Mouse (Mus musculus) midbrain, embryonic 10.5 days (tissue): Measurements from ENCODE around the gene Irf2bpl. TPM values are rescaled to one million over a fixed set of nuclear protein-coding genes. Genes with fewer than 3 reads are reported as not detected.

Experiments
- DNase-seq: peaks from one replicate; pipeline ENCODE4 v3.0.0-alpha.2; 2017; ENCODE audit warnings: low spot score
- H3K27ac ChIP-seq: fragments of 300-500 bp; sonication (generic); replicated peaks from 2 replicates; pipeline ENCODE4 v1.5.1; 2016; ENCODE audit warnings: mild to moderate bottlenecking
- H3K27me3 ChIP-seq: fragments of 300-500 bp; sonication (generic); 2 replicates; pipeline ENCODE4 v1.6.1; 2016; ENCODE audit warnings: low read depth, mild to moderate bottlenecking; ENCODE audit not compliant: poor library complexity, severe bottlenecking
- H3K36me3 ChIP-seq: fragments of 300-500 bp; sonication (generic); 2 replicates; pipeline ENCODE4 v1.6.1; 2016; ENCODE audit warnings: mild to moderate bottlenecking, moderate library complexity
- H3K4me1 ChIP-seq: fragments of 300-500 bp; sonication (generic); 2 replicates; pipeline ENCODE4 v1.6.1; 2016
- H3K4me3 ChIP-seq: fragments of 300-500 bp; sonication (generic); 2 replicates; pipeline ENCODE4 v1.5.1; 2016; ENCODE audit warnings: mild to moderate bottlenecking, moderate library complexity
- H3K9me3 ChIP-seq: fragments of 300-500 bp; sonication (generic); replicated peaks from 2 replicates; pipeline ENCODE4 v1.6.1; 2016; ENCODE audit warnings: mild to moderate bottlenecking
- WGBS: fragments of 180-500 bp; shearing (Covaris S2); methylation state at CpG from one replicate; pipeline ENCODE4 v1.1.7; 2016; 5-methylcytosine and 5-hydroxymethylcytosine counted together
- polyA plus RNA-seq: library from polyadenylated mRNA; unstranded; fragments of >200 nt; fragmentation: Nextera tagmentation; extraction: Ambion mirVana; gene quantifications from 2 replicates; pipeline ENCODE4 v1.2.1, GENCODE M21; 2016

Irf2bpl gene
- polyA plus RNA-seq, 1 experiment from 2014 or later, result 28.6 TPM

- 80% methylated on average over 6 of the region's 6 CpGs for WGBS
- peak overlapping the region; percentile 71 for H3K27ac ChIP-seq
- no peak overlapping the region for H3K4me3 ChIP-seq
- H3K9me3 ChIP-seq, result no peaks in the 10 kb centered on the region
- no peaks in the 10 kb centered on the region for H3K36me3 ChIP-seq
- no peaks in the 10 kb centered on the region for H3K27me3 ChIP-seq
- DNase-seq, result no peak
- H3K4me1 ChIP-seq, result peaks cover 38% of the 10 kb centered on the region
Observed at GRCm38 (mm10) chr12:86858983-86859872, 25.4 kb downstream of the Irf2bpl start.

- Histone ChIP-seq H3K4me3 (no peak overlapping the region), H3K4me1 (peaks cover 38% of the 10 kb centered on the region), H3K27me3 (no peaks in the 10 kb centered on the region), H3K36me3 (no peaks in the 10 kb centered on the region), H3K27ac (no peak overlapping the region; the same call in 1 of the 2 replicates), H3K9me3 (no peaks in the 10 kb centered on the region)
- 94% methylated on average over 4 of the region's 4 CpGs for WGBS
- DNase-seq, result no peak
Observed at GRCm38 (mm10) chr12:86858498-86858897, 26.1 kb downstream of the Irf2bpl start.

DNA sequence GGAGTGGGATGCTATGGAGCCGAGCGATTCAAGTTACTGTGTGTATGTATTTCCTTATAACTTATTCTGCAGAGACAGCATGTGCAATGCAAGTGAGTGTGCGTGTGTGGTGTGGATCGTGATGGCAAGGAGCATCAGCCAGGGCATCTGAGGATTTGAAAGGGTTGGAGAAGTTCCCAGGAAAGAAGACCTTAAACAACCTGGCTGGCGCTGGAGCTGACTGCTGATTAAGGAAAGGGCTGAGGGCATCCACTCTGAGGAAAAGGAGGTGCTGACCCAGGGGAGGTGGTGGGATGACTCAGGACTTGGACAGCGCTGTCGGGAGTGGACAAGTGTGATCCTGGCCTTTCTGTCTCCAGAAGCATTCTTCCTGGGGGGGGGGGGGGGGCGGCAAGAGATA, 27.3 kb downstream of the Irf2bpl start:
- Histone ChIP-seq H3K27me3 (no peaks in the 10 kb centered on the region), H3K9me3 (no peaks in the 10 kb centered on the region), H3K27ac (no peak overlapping the region), H3K4me1 (peaks cover 38% of the 10 kb centered on the region), H3K36me3 (no peaks in the 10 kb centered on the region), H3K4me3 (no peak overlapping the region)
- WGBS, result 79% methylated on average over 8 of the region's 8 CpGs
- DNase-seq, result no peak

- peaks cover 46% of the 10 kb centered on the region for H3K4me1 ChIP-seq
- H3K36me3 ChIP-seq, result no peaks in the 10 kb centered on the region
- H3K27me3 ChIP-seq, result no peaks in the 10 kb centered on the region
- H3K27ac ChIP-seq, result peak overlapping the region; percentile 71
- peak; percentile 68 for DNase-seq
- no peaks in the 10 kb centered on the region for H3K9me3 ChIP-seq
- H3K4me3 ChIP-seq, result peak overlapping the region; percentile 23; the same call in 1 of the 2 replicates
- 14% methylated on average over 11 of the region's 11 CpGs for WGBS
Observed at GRCm38 (mm10) chr12:86855670-86856069, 28.9 kb downstream of the Irf2bpl start.

GRCm38 (mm10) chr12:86853516-86853915, 31.1 kb downstream of the Irf2bpl start:
- Histone ChIP-seq H3K9me3 (no peaks in the 10 kb centered on the region), H3K36me3 (no peaks in the 10 kb centered on the region), H3K4me1 (peaks cover 41% of the 10 kb centered on the region), H3K4me3 (no peak overlapping the region), H3K27ac (no peak overlapping the region), H3K27me3 (no peaks in the 10 kb centered on the region)
- 97% methylated on average over 1 of the region's 1 CpGs for WGBS
- no peak for DNase-seq

DNA sequence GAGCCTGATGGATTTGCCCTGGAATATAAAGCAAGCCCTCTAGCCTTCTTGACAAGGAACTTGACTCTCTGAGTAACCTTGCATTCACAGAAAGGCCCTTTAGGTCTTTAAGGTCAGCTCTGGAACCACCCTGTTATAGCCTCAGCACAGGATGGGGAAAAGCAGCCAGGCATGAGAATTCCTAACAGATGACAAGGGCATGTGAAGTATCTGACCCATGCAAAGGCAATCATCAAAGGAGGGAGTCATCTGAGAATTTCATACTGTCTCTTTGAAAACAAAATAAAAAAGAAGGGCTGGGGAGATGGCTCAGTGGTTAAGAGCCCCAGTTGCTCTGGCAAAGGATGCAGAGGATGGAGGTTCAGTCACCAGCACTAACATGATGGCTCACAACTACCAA, 33.3 kb downstream of the Irf2bpl start:
- H3K9me3 ChIP-seq, result no peaks in the 10 kb centered on the region
- peak overlapping the region; percentile 59; the same call in 1 of the 2 replicates for H3K27ac ChIP-seq
- H3K4me3 ChIP-seq, result no peak overlapping the region
- H3K27me3 ChIP-seq, result no peaks in the 10 kb centered on the region
- H3K36me3 ChIP-seq, result no peaks in the 10 kb centered on the region
- no peak for DNase-seq
- H3K4me1 ChIP-seq, result peaks cover 35% of the 10 kb centered on the region

- no peak overlapping the region for H3K4me3 ChIP-seq
- peak overlapping the region; percentile 59; the same call in 1 of the 2 replicates for H3K27ac ChIP-seq
- 90% methylated on average over 5 of the region's 5 CpGs for WGBS
- no peaks in the 10 kb centered on the region for H3K9me3 ChIP-seq
- H3K36me3 ChIP-seq, result no peaks in the 10 kb centered on the region
- no peaks in the 10 kb centered on the region for H3K27me3 ChIP-seq
- no peak for DNase-seq
- H3K4me1 ChIP-seq, result peaks cover 30% of the 10 kb centered on the region
Observed at GRCm38 (mm10) chr12:86850746-86851145, 33.9 kb downstream of the Irf2bpl start.

GRCm38 (mm10) chr12:86849945-86850626, 34.5 kb downstream of the Irf2bpl start:
- peak; percentile 31 for DNase-seq
- H3K4me3 ChIP-seq, result no peak overlapping the region
- H3K36me3 ChIP-seq, result no peaks in the 10 kb centered on the region
- H3K27me3 ChIP-seq, result no peaks in the 10 kb centered on the region
- H3K27ac ChIP-seq, result peak overlapping the region; percentile 59; the same call in 1 of the 2 replicates
- 72% methylated on average over 10 of the region's 10 CpGs for WGBS
- H3K9me3 ChIP-seq, result no peaks in the 10 kb centered on the region
- H3K4me1 ChIP-seq, result peaks cover 23% of the 10 kb centered on the region

DNA sequence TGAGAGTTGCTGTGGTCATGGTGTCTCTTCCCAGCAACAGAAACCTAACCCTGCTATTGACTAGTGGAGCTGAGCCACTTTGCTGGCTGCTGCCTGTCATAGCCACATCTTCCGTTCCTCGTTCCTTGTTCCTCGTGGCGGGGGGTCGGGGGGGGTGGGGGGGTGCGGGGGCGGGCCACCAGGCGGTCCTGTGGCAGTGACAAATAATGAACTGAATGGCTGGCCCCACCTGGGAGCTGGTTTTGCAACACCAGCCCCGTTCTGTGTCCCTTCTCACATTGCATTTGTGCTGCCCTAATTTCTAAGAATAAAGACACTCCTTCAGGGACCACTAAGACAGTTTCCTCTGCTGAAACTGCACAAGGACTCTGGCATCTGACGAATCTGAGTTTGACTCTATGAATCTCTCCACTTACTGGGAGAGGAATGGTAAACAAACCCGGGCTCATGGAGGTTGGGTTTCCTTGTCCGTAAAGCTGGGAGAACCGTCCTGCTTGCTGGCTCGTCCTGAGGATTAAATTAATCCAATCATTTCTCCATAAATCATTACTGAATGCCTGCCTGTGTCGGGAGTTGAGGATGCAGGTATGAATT, 41.6 kb downstream of the Irf2bpl start:
- Histone ChIP-seq H3K9me3 (no peaks in the 10 kb centered on the region), H3K27me3 (no peaks in the 10 kb centered on the region), H3K4me3 (no peak overlapping the region), H3K36me3 (no peaks in the 10 kb centered on the region), H3K4me1 (peaks cover 29% of the 10 kb centered on the region), H3K27ac (no peak overlapping the region)
- 56% methylated on average over 15 of the region's 15 CpGs for WGBS
- no peak for DNase-seq

DNA sequence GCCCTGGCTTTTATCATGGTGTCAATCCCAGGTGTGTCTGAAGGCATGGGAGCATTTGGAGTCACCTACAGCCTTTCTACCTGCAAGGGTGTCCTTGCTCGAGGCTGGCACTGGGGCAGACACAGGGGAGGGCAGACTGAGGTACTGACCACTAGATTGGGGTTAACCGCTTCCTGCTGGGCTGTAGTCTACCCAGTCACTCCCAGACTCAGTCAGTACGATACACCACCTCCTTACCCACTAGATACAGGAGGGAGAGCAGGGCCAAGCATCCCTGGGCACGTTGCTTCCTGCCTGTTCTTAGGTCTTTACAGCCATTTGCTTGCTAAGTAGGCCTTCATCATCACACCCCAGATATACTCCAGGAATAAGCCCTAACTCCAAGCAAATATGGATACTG, 44.1 kb downstream of the Irf2bpl start:
- Histone ChIP-seq H3K27ac (no peak overlapping the region), H3K4me3 (no peak overlapping the region), H3K4me1 (peaks cover 36% of the 10 kb centered on the region), H3K36me3 (no peaks in the 10 kb centered on the region), H3K9me3 (no peaks in the 10 kb centered on the region), H3K27me3 (peaks cover 5% of the 10 kb centered on the region; the same call in 1 of the 2 replicates)
- 82% methylated on average over 4 of the region's 4 CpGs for WGBS
- DNase-seq, result no peak

DNA sequence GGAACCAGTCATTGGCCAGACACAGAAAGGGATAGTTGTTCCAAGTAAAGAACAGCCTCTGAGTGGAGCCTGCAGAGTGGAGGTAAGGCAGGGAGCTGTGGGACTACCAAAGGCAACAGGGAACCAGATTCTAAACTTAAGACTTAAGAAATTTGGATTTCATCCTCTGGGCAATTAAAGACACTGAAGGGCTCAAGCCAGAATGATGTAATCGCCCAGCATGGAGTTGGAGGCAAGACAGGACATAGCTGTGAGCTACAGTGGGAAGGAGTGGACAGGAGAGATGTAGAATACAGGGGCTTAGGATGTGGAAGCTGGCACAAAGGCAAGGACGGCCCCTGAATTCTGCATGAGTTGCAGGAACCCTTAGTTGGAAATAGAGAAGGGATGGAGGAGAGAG, 46.4 kb downstream of the Irf2bpl start:
- Histone ChIP-seq H3K4me1 (peaks cover 47% of the 10 kb centered on the region), H3K27ac (no peak overlapping the region), H3K36me3 (no peaks in the 10 kb centered on the region), H3K9me3 (no peaks in the 10 kb centered on the region), H3K27me3 (peaks cover 16% of the 10 kb centered on the region), H3K4me3 (no peak overlapping the region)
- DNase-seq, result no peak
- 70% methylated on average over 2 of the region's 2 CpGs for WGBS

GRCm38 (mm10) chr12:86836431-86837047, 48.1 kb downstream of the Irf2bpl start:
- Histone ChIP-seq H3K27ac (peak overlapping the region; percentile 74), H3K4me3 (no peak overlapping the region), H3K27me3 (peaks cover 30% of the 10 kb centered on the region), H3K4me1 (peaks cover 57% of the 10 kb centered on the region), H3K36me3 (no peaks in the 10 kb centered on the region), H3K9me3 (no peaks in the 10 kb centered on the region)
- peak; percentile 28 for DNase-seq
- 48% methylated on average over 23 of the region's 23 CpGs for WGBS
